Mouse (Mus musculus) embryonic facial prominence, embryonic 14.5 days (tissue): ENCODE results near the gene Avpr1a. TPM values are rescaled to one million over a fixed set of nuclear protein-coding genes. Genes with fewer than 3 reads are reported as not detected.

ENCODE experiments used
- ATAC-seq: fragments of 200-750 bp; cut with Nextera tagmentation; 2 replicates; pipeline ENCODE4 v1.8.0; 2017; ENCODE audit warnings: low read depth, moderate number of reproducible peaks, moderate TSS enrichment
- DNase-seq: peaks from one replicate; pipeline ENCODE4 v3.0.0-alpha.2; 2015; ENCODE audit warnings: low spot score
- H3K27ac ChIP-seq: fragments of 300-500 bp; sonication (generic); replicated peaks from 2 replicates; pipeline ENCODE4 v1.5.1; 2014; ENCODE audit warnings: low read depth, mild to moderate bottlenecking, low read length, moderate library complexity
- H3K27me3 ChIP-seq: fragments of 300-500 bp; sonication (generic); replicated peaks from 2 replicates; pipeline ENCODE4 v1.6.1; 2014; ENCODE audit warnings: low read length; ENCODE audit not compliant: control insufficient read depth, insufficient read depth
- H3K36me3 ChIP-seq: fragments of 300-500 bp; sonication (generic); 2 replicates; pipeline ENCODE4 v1.6.1; 2014; ENCODE audit warnings: low read length, mixed read lengths; ENCODE audit not compliant: control insufficient read depth, insufficient read depth
- H3K4me1 ChIP-seq: fragments of 300-500 bp; sonication (generic); 2 replicates; pipeline ENCODE4 v1.6.1; 2014; ENCODE audit warnings: antibody characterized with exemption, low read length; ENCODE audit not compliant: control insufficient read depth, insufficient read depth
- H3K4me2 ChIP-seq: fragments of 300-500 bp; sonication (generic); 2 replicates; pipeline ENCODE4 v1.6.1; 2014; ENCODE audit warnings: low read depth, mild to moderate bottlenecking, low read length, moderate library complexity, mixed read lengths
- H3K4me3 ChIP-seq: fragments of 300-500 bp; sonication (generic); 2 replicates; pipeline ENCODE4 v1.5.1; 2014; ENCODE audit warnings: low read depth, mild to moderate bottlenecking, low read length
- H3K9ac ChIP-seq: fragments of 300-500 bp; sonication (generic); 2 replicates; pipeline ENCODE4 v1.6.1; 2014; ENCODE audit warnings: low read depth, mild to moderate bottlenecking, low read length, moderate library complexity, mixed read lengths
- H3K9me3 ChIP-seq: fragments of 300-500 bp; sonication (generic); 2 replicates; pipeline ENCODE4 v1.6.1; 2016; ENCODE audit warnings: low read length; ENCODE audit not compliant: control insufficient read depth
- WGBS: fragments of 180-500 bp; shearing (Covaris S2); extraction: QIAGEN DNeasy Blood & Tissue Kit; methylation state at CpG from one replicate; pipeline ENCODE4 v1.1.7; 2014; 5-methylcytosine and 5-hydroxymethylcytosine counted together
- polyA plus RNA-seq: library from polyadenylated mRNA; unstranded; fragments of >200 nt; fragmentation: Nextera tagmentation; extraction: Ambion mirVana; gene quantifications from 2 replicates; pipeline ENCODE4 v1.2.1, GENCODE M21; 2014

Avpr1a gene
- polyA plus RNA-seq, 1 experiment from 2014 or later = 4.0 TPM

GRCm38 (mm10) chr10:122449856-122450255, 1.6 kb downstream of the Avpr1a start:
- Histone ChIP-seq H3K27me3 (peaks cover 31% of the 10 kb centered on the region), H3K4me3 (peak overlapping the region; percentile 57), H3K9me3 (no peaks in the 10 kb centered on the region), H3K4me2 (peak overlapping the region; percentile 92), H3K9ac (no peak overlapping the region), H3K36me3 (no peaks in the 10 kb centered on the region), H3K4me1 (peaks cover 5% of the 10 kb centered on the region), H3K27ac (no peak overlapping the region)
- DNase-seq (no peak), ATAC-seq (no peak)

GRCm38 (mm10) chr10:122453466-122453865, 5.2 kb downstream of the Avpr1a start:
- Histone ChIP-seq H3K27me3 (peaks cover 19% of the 10 kb centered on the region), H3K4me2 (no peak overlapping the region), H3K9ac (no peak overlapping the region), H3K4me3 (no peak overlapping the region), H3K4me1 (peaks cover 5% of the 10 kb centered on the region), H3K27ac (no peak overlapping the region), H3K36me3 (no peaks in the 10 kb centered on the region), H3K9me3 (no peaks in the 10 kb centered on the region)
- ATAC-seq (no peak), DNase-seq (no peak)
- 74% methylated on average over 3 of the region's 3 CpGs for WGBS

- H3K36me3 ChIP-seq = no peaks in the 10 kb centered on the region
- H3K4me2 ChIP-seq = no peak overlapping the region
- H3K9ac ChIP-seq = no peak overlapping the region
- H3K4me1 ChIP-seq = no peaks in the 10 kb centered on the region
- H3K27me3 ChIP-seq = peaks cover 2% of the 10 kb centered on the region; the same call in 1 of the 2 replicates
- no peak for ATAC-seq
- no peak for DNase-seq
- H3K9me3 ChIP-seq = 0 out of 2 replicates have a peak, but pooled peaks cover 4% of the 10 kb centered on the region
- no peak overlapping the region for H3K27ac ChIP-seq
- 85% methylated on average over 11 of the region's 11 CpGs for WGBS
- no peak overlapping the region for H3K4me3 ChIP-seq
Observed at GRCm38 (mm10) chr10:122455793-122456192, 7.5 kb downstream of the Avpr1a start.

GRCm38 (mm10) chr10:122476846-122477245, 28.5 kb downstream of the Avpr1a start:
- H3K27ac ChIP-seq = no peak overlapping the region
- no peaks in the 10 kb centered on the region for H3K9me3 ChIP-seq
- H3K4me1 ChIP-seq = no peaks in the 10 kb centered on the region
- ATAC-seq = no peak
- DNase-seq = no peak
- H3K36me3 ChIP-seq = no peaks in the 10 kb centered on the region
- H3K4me2 ChIP-seq = no peak overlapping the region
- no peaks in the 10 kb centered on the region for H3K27me3 ChIP-seq
- no peak overlapping the region for H3K4me3 ChIP-seq
- WGBS = 93% methylated on average over 5 of the region's 5 CpGs
- H3K9ac ChIP-seq = no peak overlapping the region

- Histone ChIP-seq H3K27me3 (no peaks in the 10 kb centered on the region), H3K9me3 (no peaks in the 10 kb centered on the region), H3K27ac (no peak overlapping the region), H3K36me3 (no peaks in the 10 kb centered on the region), H3K4me3 (no peak overlapping the region), H3K4me1 (no peaks in the 10 kb centered on the region), H3K4me2 (no peak overlapping the region), H3K9ac (no peak overlapping the region)
- 26% methylated on average over 2 of the region's 2 CpGs for WGBS
- no peak; the same call in 1 of the 2 replicates for ATAC-seq
- peak; percentile 24 for DNase-seq
Observed at GRCm38 (mm10) chr10:122498551-122498950, 50.3 kb downstream of the Avpr1a start.

- Histone ChIP-seq H3K36me3 (no peaks in the 10 kb centered on the region), H3K9me3 (no peaks in the 10 kb centered on the region), H3K4me2 (no peak overlapping the region), H3K4me1 (no peaks in the 10 kb centered on the region), H3K4me3 (no peak overlapping the region), H3K27me3 (no peaks in the 10 kb centered on the region), H3K27ac (no peak overlapping the region), H3K9ac (no peak overlapping the region)
- WGBS = 53% methylated on average over 6 of the region's 6 CpGs
- ATAC-seq (no peak), DNase-seq (peak; percentile 13)
Observed at GRCm38 (mm10) chr10:122499306-122499705, 51.0 kb downstream of the Avpr1a start.

Other genes starting within 250 kb of the Avpr1a start
- gene Ppm1h, start 230.3 kb downstream of the Avpr1a start, polyA plus RNA-seq = 5.1 and 5.2 TPM in 2 replicates